Mouse (Mus musculus): ENCODE data around the gene Cyb561d2. TPM values are rescaled to one million over a fixed set of nuclear protein-coding genes. Genes with fewer than 3 reads are reported as not detected.

Cyb561d2 gene
- polyA plus RNA-seq, 1 experiment = 18.8 TPM

GRCm38 (mm10) chr9:107526198-107527026 is 15.6 kb downstream of the Cyb561d2 start:
- peaks cover 57% of the 10 kb centered on the region for H3K27me3 ChIP-seq (ENCODE audit: control insufficient read depth, insufficient read depth, insufficient read length)
- H3K79me2 ChIP-seq (ENCODE audit: control insufficient read depth, insufficient read depth) = no peaks in the 10 kb centered on the region

DNA sequence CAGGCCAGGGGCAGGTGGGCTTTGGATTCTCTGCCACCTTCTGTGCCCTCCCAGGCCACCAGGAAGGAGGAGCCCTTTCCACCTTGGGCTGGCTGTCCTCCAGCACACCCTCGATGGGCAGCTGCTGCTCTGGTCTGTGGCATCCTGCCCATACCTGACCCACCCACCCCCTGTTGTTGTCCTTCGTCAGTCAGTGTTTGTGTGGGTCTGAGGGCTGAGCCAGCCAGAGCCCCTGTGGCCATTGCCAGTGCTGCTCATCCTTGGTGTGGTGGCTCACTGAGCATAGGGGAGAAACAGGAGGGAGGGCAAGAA is 19.6 kb downstream of the Cyb561d2 start:
- H3ac ChIP-seq (ENCODE audit: control insufficient read depth, insufficient read length) = no peak overlapping the region
- TF ChIP-seq MYOG (IDR thresholded peaks at IDR 0.05; ENCODE audit: control insufficient read depth in 1 of 3, insufficient read depth in 1 of 3, insufficient read length in 2 of 3, low read depth in 2 of 3) (peak in 2 of 3 experiments; percentile 72 to 86), CEBPB (IDR thresholded peaks at IDR 0.05; ENCODE audit: insufficient read depth, poor library complexity, severe bottlenecking) (no peak), POLR2A (IDR thresholded peaks at IDR 0.05; ENCODE audit: insufficient read length, low read depth) (no peak), MYOD1 (IDR thresholded peaks at IDR 0.05; ENCODE audit: control insufficient read depth in 1 of 3, insufficient read length in 2 of 3, low read depth in 2 of 3) (peak in 2 of 3 experiments; percentile 65 to 87)
- no peak overlapping the region for H3K4me3 ChIP-seq
- no peak overlapping the region for H3K4me2 ChIP-seq (ENCODE audit: low read depth)
- H3K27me3 ChIP-seq (ENCODE audit: control insufficient read depth, insufficient read depth, insufficient read length) = peaks cover 75% of the 10 kb centered on the region
- no peaks in the 10 kb centered on the region for H3K79me2 ChIP-seq (ENCODE audit: control insufficient read depth, insufficient read depth)
- H3K36me3 ChIP-seq (ENCODE audit: control insufficient read depth, insufficient read depth) = no peaks in the 10 kb centered on the region

More at GRCm38 (mm10) chr9:107526198-107527026, 15.6 kb downstream of the Cyb561d2 start:
- Histone ChIP-seq H3K36me3 (ENCODE audit: control insufficient read depth, insufficient read depth) (no peaks in the 10 kb centered on the region), H3ac (ENCODE audit: control insufficient read depth, insufficient read length) (no peak overlapping the region), H3K4me3 (no peak overlapping the region), H3K4me2 (ENCODE audit: low read depth) (peak overlapping the region; percentile 6)
- TF ChIP-seq MAX (IDR thresholded peaks at IDR 0.05; ENCODE audit: low read depth) (no peak), SRF (IDR thresholded peaks at IDR 0.05; ENCODE audit: control insufficient read depth, insufficient read length, low read depth) (no peak), CEBPB (IDR thresholded peaks at IDR 0.05; ENCODE audit: insufficient read depth, poor library complexity, severe bottlenecking) (no peak), E2F4 (IDR thresholded peaks at IDR 0.05; ENCODE audit: insufficient read depth) (no peak), MYOG (IDR thresholded peaks at IDR 0.05; ENCODE audit: control insufficient read depth in 1 of 3, insufficient read depth in 1 of 3, insufficient read length in 2 of 3, low read depth in 2 of 3) (no peak), POLR2AphosphoS2 (IDR thresholded peaks at IDR 0.05; ENCODE audit: insufficient read length, low read depth) (no peak), TCF12 (IDR thresholded peaks at IDR 0.05; ENCODE audit: insufficient read depth, poor library complexity, severe bottlenecking) (no peak), POLR2A (IDR thresholded peaks at IDR 0.05; ENCODE audit: insufficient read length, low read depth) (no peak), MYOD1 (IDR thresholded peaks at IDR 0.05; ENCODE audit: control insufficient read depth in 1 of 3, insufficient read length in 2 of 3, low read depth in 2 of 3) (no peak), REST (IDR thresholded peaks at IDR 0.05; ENCODE audit: insufficient read depth, insufficient read length) (no peak), USF1 (IDR thresholded peaks at IDR 0.05; ENCODE audit: low read depth) (no peak), TCF3 (IDR thresholded peaks at IDR 0.05; ENCODE audit: insufficient read length, low read depth) (no peak)

DNA sequence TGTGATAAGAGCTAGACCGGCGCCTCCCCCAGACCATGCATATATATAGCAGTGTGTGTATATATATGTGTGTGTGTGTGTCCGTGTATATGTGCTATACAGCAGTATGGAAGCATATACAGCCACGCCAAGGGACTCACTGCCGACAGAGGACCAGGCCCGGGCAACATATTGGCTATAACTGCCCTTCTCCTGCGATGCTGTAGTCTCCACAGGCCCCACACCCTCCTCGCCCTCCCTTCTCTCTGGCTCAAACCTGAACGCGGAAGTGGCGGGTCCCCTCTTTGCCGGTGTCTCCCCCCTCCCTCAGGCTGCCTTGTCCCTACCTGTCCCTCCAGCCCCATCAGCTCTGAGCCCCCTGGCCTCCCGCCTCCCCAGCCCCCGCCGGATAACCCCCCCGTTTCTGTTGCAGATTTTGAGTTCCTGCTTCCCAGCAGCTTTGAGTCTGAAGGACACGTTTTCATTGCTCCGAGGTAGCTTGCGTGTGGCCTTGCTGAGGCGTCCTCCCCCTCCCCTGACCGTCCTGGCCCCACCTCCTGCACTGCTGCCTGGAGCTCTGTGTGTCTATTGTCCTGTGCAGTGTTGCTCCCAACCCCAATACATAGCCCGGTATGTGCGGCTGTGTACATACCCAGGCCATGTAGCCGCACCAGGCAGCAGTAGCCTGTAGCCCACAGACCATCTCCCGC is 20.1 kb downstream of the Cyb561d2 start:
- no peak overlapping the region for H3K4me3 ChIP-seq

DNA sequence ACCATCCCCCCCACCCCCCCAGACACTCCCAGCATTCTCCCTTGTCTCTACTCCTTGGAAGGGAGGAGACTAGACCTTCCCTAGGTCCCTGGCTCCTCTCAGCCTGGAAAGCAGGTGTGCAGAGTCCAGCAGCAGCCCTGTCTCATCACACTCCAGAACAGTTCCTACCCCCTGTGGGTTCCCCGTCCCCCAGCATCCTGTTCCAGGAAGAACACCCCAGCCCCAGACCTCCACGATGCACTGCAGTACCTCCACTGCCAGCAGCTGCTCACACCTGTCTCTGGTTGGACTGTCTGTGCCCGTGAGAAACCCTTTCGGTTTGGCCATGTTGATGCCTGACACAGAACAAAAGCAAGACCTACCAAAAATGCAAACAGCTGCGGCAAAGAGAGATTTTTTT is 20.8 kb downstream of the Cyb561d2 start:
- H3K4me3 ChIP-seq = no peak overlapping the region
- H3K4me2 ChIP-seq (ENCODE audit: low read depth) = peak overlapping the region; percentile 12
- no peak overlapping the region for H3ac ChIP-seq (ENCODE audit: control insufficient read depth, insufficient read length)
- H3K36me3 ChIP-seq (ENCODE audit: control insufficient read depth, insufficient read depth) = no peaks in the 10 kb centered on the region
- TF ChIP-seq TCF3 (IDR thresholded peaks at IDR 0.05; ENCODE audit: insufficient read length, low read depth) (no peak), MYOD1 (IDR thresholded peaks at IDR 0.05; ENCODE audit: control insufficient read depth in 1 of 3, insufficient read length in 2 of 3, low read depth in 2 of 3) (peak in 2 of 3 experiments; percentile 74 to 77), MYOG (IDR thresholded peaks at IDR 0.05; ENCODE audit: control insufficient read depth in 1 of 3, insufficient read depth in 1 of 3, insufficient read length in 2 of 3, low read depth in 2 of 3) (peak; percentile 22 to 80 (median 68)), E2F4 (IDR thresholded peaks at IDR 0.05; ENCODE audit: insufficient read depth) (no peak)
- peaks cover 70% of the 10 kb centered on the region for H3K27me3 ChIP-seq (ENCODE audit: control insufficient read depth, insufficient read depth, insufficient read length)
- no peaks in the 10 kb centered on the region for H3K79me2 ChIP-seq (ENCODE audit: control insufficient read depth, insufficient read depth)

More for the DNA sequence above, 20.1 kb downstream of the Cyb561d2 start:
- TF ChIP-seq TCF3 (IDR thresholded peaks at IDR 0.05; ENCODE audit: insufficient read length, low read depth) = no peak
- TF ChIP-seq MAX (IDR thresholded peaks at IDR 0.05; ENCODE audit: low read depth) = no peak
- no peak for TF ChIP-seq E2F4 (IDR thresholded peaks at IDR 0.05; ENCODE audit: insufficient read depth)
- no peak for TF ChIP-seq USF1 (IDR thresholded peaks at IDR 0.05; ENCODE audit: low read depth)
- TF ChIP-seq MYOG (IDR thresholded peaks at IDR 0.05; ENCODE audit: control insufficient read depth in 1 of 3, insufficient read depth in 1 of 3, insufficient read length in 2 of 3, low read depth in 2 of 3) = no peak
- no peak for TF ChIP-seq REST (IDR thresholded peaks at IDR 0.05; ENCODE audit: insufficient read depth, insufficient read length)
- TF ChIP-seq MYOD1 (IDR thresholded peaks at IDR 0.05; ENCODE audit: control insufficient read depth in 1 of 3, insufficient read length in 2 of 3, low read depth in 2 of 3) = no peak
- no peak for TF ChIP-seq SRF (IDR thresholded peaks at IDR 0.05; ENCODE audit: control insufficient read depth, insufficient read length, low read depth)
- TF ChIP-seq POLR2A (IDR thresholded peaks at IDR 0.05; ENCODE audit: insufficient read length, low read depth) = no peak
- TF ChIP-seq TCF12 (IDR thresholded peaks at IDR 0.05; ENCODE audit: insufficient read depth, poor library complexity, severe bottlenecking) = no peak
- no peak for TF ChIP-seq CEBPB (IDR thresholded peaks at IDR 0.05; ENCODE audit: insufficient read depth, poor library complexity, severe bottlenecking)
- TF ChIP-seq POLR2AphosphoS2 (IDR thresholded peaks at IDR 0.05; ENCODE audit: insufficient read length, low read depth) = no peak
- H3K4me2 ChIP-seq (ENCODE audit: low read depth) = peak overlapping the region; percentile 12
- H3K36me3 ChIP-seq (ENCODE audit: control insufficient read depth, insufficient read depth) = no peaks in the 10 kb centered on the region
- H3ac ChIP-seq (ENCODE audit: control insufficient read depth, insufficient read length) = no peak overlapping the region
- peaks cover 75% of the 10 kb centered on the region for H3K27me3 ChIP-seq (ENCODE audit: control insufficient read depth, insufficient read depth, insufficient read length)
- H3K79me2 ChIP-seq (ENCODE audit: control insufficient read depth, insufficient read depth) = no peaks in the 10 kb centered on the region
